Mouse (Mus musculus) liver, embryonic 14.5 days (tissue): Measurements from ENCODE around the gene Nop16. TPM values are rescaled to one million over a fixed set of nuclear protein-coding genes. Genes with fewer than 3 reads are reported as not detected.

Experiments used
- ATAC-seq: fragments of 200-750 bp; cut with Nextera tagmentation; 2 replicates; pipeline ENCODE4 v1.8.0; 2017; ENCODE audit warnings: moderate number of reproducible peaks, mild to moderate bottlenecking, moderate library complexity; ENCODE audit not compliant: insufficient read depth
- DNase-seq, 3 experiments: peaks; one replicate each; pipeline ENCODE4 v3.0.0-alpha.2; 2012 to 2013; ENCODE audit warnings: low read depth in 3 of 3, low spot score in 3 of 3
- H3K27ac ChIP-seq: fragments of 300-500 bp; sonication (generic); 2 replicates; pipeline ENCODE4 v1.5.1; 2014; ENCODE audit warnings: moderate library complexity, mild to moderate bottlenecking, control low read depth, inconsistent platforms
- H3K27me3 ChIP-seq: fragments of 300-500 bp; sonication (generic); 2 replicates; pipeline ENCODE4 v1.6.1; 2014; ENCODE audit warnings: mild to moderate bottlenecking, low read length, moderate library complexity; ENCODE audit not compliant: control insufficient read depth, insufficient read depth
- H3K36me3 ChIP-seq: fragments of 300-500 bp; sonication (generic); replicated peaks from 2 replicates; pipeline ENCODE4 v1.6.1; 2014; ENCODE audit warnings: low read depth; ENCODE audit not compliant: control insufficient read depth, insufficient read depth
- H3K4me1 ChIP-seq, 2 experiments: fragments of 200-500 bp in 1 of 2; fragments of 300-500 bp in 1 of 2; sonication (generic) in 1 of 2; replicated peaks; 2 replicates each; pipeline ENCODE4 v1.6.1; 2012 to 2014; ENCODE audit warnings: antibody characterized with exemption in 1 of 2, inconsistent platforms in 1 of 2, low read length in 1 of 2; ENCODE audit not compliant: control insufficient read depth in 2 of 2, insufficient read depth in 2 of 2
- H3K4me2 ChIP-seq: fragments of 300-500 bp; sonication (generic); 2 replicates; pipeline ENCODE4 v1.6.1; 2014; ENCODE audit warnings: low read depth, mild to moderate bottlenecking, control low read depth, moderate library complexity
- H3K4me3 ChIP-seq, 2 experiments: fragments of 200-500 bp in 1 of 2; fragments of 300-500 bp in 1 of 2; sonication (generic) in 1 of 2; 2 replicates each; pipeline ENCODE4 v1.5.1; 2012 to 2014; ENCODE audit warnings: low read depth in 2 of 2, low read length in 2 of 2, mild to moderate bottlenecking in 2 of 2, control low read depth in 1 of 2, inconsistent platforms in 1 of 2, moderate library complexity in 1 of 2; ENCODE audit not compliant: insufficient read depth in 1 of 2
- H3K9ac ChIP-seq: fragments of 300-500 bp; sonication (generic); replicated peaks from 2 replicates; pipeline ENCODE4 v1.6.1; 2014; ENCODE audit warnings: mild to moderate bottlenecking, control low read depth, moderate library complexity
- H3K9me3 ChIP-seq: fragments of 300-500 bp; sonication (generic); 2 replicates; pipeline ENCODE4 v1.6.1; 2016; ENCODE audit warnings: low read length, mixed read lengths; ENCODE audit not compliant: control insufficient read depth
- CTCF ChIP-seq: IDR thresholded peaks from 2 replicates; pipeline ENCODE4 v1.5.1; 2016; ENCODE audit warnings: antibody characterized with exemption, low read depth, control low read depth
- EP300 ChIP-seq: IDR thresholded peaks from 2 replicates; pipeline ENCODE4 v1.6.1; 2016; ENCODE audit warnings: antibody characterized with exemption, low read depth
- WGBS: fragments of 180-500 bp; shearing (Covaris S2); extraction: QIAGEN DNeasy Blood & Tissue Kit; methylation state at CpG from one replicate; pipeline ENCODE4 v1.1.7; 2014; ENCODE audit not compliant: insufficient replicate concordance; 5-methylcytosine and 5-hydroxymethylcytosine counted together
- polyA plus RNA-seq, 2 experiments: library from polyadenylated mRNA; depleted of rRNA in 1 of 2; stranded (reverse) in 1 of 2; unstranded in 1 of 2; fragments of >200 nt; fragmentation: Nextera tagmentation in 1 of 2; extraction: Ambion mirVana in 1 of 2; gene quantifications; 2 replicates each; pipeline versions ENCODE4 v1.2.1 to v1.2.3; 2012 to 2014

The Nop16 gene
- polyA plus RNA-seq (2012; rRNA removed) (16.6 and 26.3 TPM in 2 replicates), polyA plus RNA-seq (2014; fragmentation: Nextera tagmentation; extraction: Ambion mirVana) (20.6 and 25.9 TPM in 2 replicates)

DNA sequence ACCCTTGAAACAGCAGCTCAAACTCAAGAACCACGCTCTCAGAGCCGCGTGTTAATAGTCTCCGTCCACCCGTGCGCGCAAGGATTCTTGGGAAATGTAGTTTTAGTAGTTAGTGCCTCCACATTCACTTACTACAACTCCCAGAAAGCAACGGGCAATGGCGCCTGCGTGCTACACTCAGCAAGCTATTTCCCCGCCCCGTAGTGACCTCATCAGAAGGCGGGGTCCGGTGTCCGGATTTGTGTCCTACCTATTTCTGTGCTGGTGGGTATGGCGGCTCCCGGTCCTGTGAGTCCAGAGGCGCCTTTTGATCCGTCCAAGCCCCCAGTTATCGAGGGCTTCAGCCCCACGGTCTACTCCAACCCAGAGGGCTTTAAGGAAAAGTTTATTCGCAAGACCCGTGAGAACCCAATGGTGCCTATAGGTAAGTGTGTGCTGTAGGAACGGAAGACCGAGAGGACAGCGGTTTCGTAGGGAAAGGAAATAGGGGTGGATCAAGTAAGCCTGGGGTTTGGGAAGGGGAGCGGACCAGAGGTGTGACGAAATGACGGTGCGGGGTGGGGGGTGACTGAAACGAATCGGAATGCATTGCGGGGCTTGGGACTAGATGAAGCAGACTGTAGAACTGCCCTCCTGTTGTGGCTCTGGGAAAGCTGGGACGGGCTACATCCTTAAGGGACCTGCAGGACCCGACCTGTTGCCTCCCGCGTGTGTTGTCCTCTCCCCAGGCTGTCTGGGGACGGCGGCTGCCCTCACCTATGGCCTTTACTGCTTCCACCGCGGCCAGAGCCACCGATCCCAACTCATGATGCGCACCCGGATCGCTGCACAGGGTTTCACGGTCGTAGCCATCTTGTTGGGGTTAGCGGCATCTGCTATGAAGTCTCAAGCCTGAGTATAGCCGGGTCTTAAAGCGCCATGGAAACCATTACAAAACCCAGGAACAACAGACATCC lies at the start of gene Nop16, which contains the start of gene Higd2a:
Gene Nop16 (minus strand): TSS at position 95 of the 956 bp plus-strand sequence.
Gene Higd2a (plus strand): TSS at position 212 of the 956 bp plus-strand sequence.
- ATAC-seq: peak; percentile 95
- WGBS: under 1% methylated on average over 51 of the region's 51 CpGs

DNA sequence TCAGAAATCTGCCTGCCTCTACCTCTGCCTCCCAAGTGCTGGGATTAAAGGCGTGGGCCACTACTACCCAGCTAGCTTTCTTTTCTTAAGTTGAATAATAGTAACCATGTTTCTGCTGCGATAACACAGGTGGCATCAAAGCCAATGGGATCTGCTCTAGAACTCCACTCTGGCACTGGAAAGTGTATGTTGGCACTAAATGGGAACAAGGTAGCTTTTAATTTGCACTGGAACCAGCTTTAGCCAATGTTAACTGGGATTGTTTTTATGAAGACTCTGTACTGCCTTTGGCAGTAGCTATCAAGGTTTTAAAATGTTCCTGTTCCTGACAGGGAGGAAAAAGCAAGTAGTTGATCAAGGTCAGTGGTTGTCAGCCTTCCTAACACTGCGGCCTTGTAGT lies 45.1 kb upstream of the Nop16 start:
- WGBS: 78% methylated on average over 3 of the region's 3 CpGs
- H3K36me3 ChIP-seq: peaks cover 8% of the 10 kb centered on the region
- ATAC-seq: no peak

More for the DNA sequence above, at the start of gene Nop16, which contains the start of gene Higd2a:
- no peak for TF ChIP-seq EP300
- TF ChIP-seq CTCF: no peak; the same call in 1 of the 2 replicates
- H3K9ac ChIP-seq: peak within 1 kb of the TSS; percentile 92
- H3K27me3 ChIP-seq: no peaks in the 10 kb centered on the region
- peak within 1 kb of the TSS; percentile 90 to 99 for H3K4me3 ChIP-seq
- DNase-seq: peak; percentile 98 to 99 (median 98)
- H3K4me1 ChIP-seq: peaks cover 6 to 12% of the 10 kb centered on the region in 2 experiments; a peak in 2 of 4 replicates
- peak within 1 kb of the TSS; percentile 74 for H3K4me2 ChIP-seq
- H3K27ac ChIP-seq: peak within 1 kb of the TSS; percentile 65
- H3K9me3 ChIP-seq: no peaks in the 10 kb centered on the region
- peaks cover 6% of the 10 kb centered on the region for H3K36me3 ChIP-seq

DNA sequence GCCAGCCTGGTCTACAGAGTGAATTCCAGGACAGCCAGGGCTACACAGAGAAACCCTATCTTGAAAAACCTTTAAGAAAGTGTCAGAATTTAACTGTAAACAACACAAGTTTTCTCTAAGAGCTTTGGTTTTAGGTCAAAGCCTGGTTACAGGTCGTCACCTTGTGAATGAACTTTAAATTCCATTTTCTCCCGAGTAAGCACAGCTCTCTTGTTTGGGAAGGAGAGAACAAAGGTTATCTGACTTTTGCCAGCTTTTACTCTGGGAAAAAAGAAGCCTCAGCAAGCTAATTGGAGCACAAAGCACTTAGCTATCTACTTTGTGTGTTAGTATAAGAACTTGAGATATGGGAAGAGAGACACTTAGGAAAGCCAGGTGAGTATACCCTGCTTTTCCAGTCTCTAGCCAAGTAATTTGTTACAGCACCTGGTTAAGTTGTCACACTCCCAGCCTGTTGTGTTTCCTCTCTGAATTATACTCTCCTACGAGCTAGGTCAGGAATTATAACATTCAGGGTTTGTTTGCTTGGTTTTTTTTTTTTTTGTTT lies 42.9 kb upstream of the Nop16 start:
- TF ChIP-seq CTCF: no peak
- no peak for TF ChIP-seq EP300
- 75% methylated on average over 3 of the region's 3 CpGs for WGBS
- ATAC-seq: no peak
- no peak overlapping the region for H3K27ac ChIP-seq
- no peak overlapping the region for H3K4me3 ChIP-seq
- no peak overlapping the region for H3K9ac ChIP-seq
- no peaks in the 10 kb centered on the region; the same call in none of the 2 replicates for H3K36me3 ChIP-seq
- H3K27me3 ChIP-seq: no peaks in the 10 kb centered on the region
- DNase-seq: no peak
- no peaks in the 10 kb centered on the region for H3K4me1 ChIP-seq
- no peaks in the 10 kb centered on the region for H3K9me3 ChIP-seq
- no peak overlapping the region for H3K4me2 ChIP-seq

More for the DNA sequence above, 45.1 kb upstream of the Nop16 start:
- TF ChIP-seq EP300: no peak
- no peak overlapping the region for H3K4me3 ChIP-seq
- no peak for DNase-seq
- no peaks in the 10 kb centered on the region for H3K27me3 ChIP-seq
- no peak overlapping the region for H3K9ac ChIP-seq
- H3K9me3 ChIP-seq: no peaks in the 10 kb centered on the region
- H3K27ac ChIP-seq: no peak overlapping the region
- no peaks in the 10 kb centered on the region for H3K4me1 ChIP-seq
- H3K4me2 ChIP-seq: no peak overlapping the region

DNA sequence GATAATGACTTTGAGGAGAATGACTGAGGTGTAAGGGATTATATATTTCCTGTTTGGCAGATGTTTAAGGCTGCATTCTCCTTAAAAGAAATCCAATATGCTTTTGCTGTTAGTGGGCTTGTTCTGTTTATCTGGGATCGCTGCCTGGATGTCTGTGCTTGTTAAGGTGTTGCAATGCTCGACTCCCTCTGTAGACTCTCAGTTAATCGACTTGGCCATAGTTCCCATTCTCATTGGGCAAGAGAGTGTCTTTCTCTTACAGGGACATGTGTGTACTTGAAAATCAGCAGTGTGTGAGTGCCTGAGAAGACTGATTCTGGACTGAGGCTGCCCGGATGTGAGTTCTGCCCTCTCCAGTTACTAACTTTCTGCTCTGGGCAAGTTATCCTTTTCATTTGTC lies 39.2 kb upstream of the Nop16 start:
- ATAC-seq (no peak), DNase-seq (no peak)
- Histone ChIP-seq H3K27ac (peak overlapping the region; percentile 6; the same call in 1 of the 2 replicates), H3K4me1 (no peaks in the 10 kb centered on the region), H3K9me3 (no peaks in the 10 kb centered on the region), H3K27me3 (no peaks in the 10 kb centered on the region), H3K4me2 (peak overlapping the region; percentile 22; the same call in 1 of the 2 replicates), H3K36me3 (no peaks in the 10 kb centered on the region), H3K9ac (no peak overlapping the region), H3K4me3 (no peak overlapping the region)
- no peak for TF ChIP-seq EP300
- TF ChIP-seq CTCF: no peak
- WGBS: 69% methylated on average over 4 of the region's 4 CpGs
